Mouse (Mus musculus) C2C12 (cell line): ENCODE data around the gene Gm3298. TPM values are rescaled to one million over a fixed set of nuclear protein-coding genes. Genes with fewer than 3 reads are reported as not detected.
"Not testable (repeated sequence)": the region's sequence is repeated elsewhere in the genome, so short reads cannot be mapped to it uniquely, and the experiment has no call there.

Experiments used
- H3K27me3 ChIP-seq: one replicate; pipeline ENCODE4 v1.6.1; 2011; ENCODE audit not compliant: control insufficient read depth, insufficient read depth, insufficient read length
- H3K36me3 ChIP-seq: one replicate; pipeline ENCODE4 v1.6.1; 2011; ENCODE audit not compliant: control insufficient read depth, insufficient read depth
- H3K4me3 ChIP-seq: one replicate; pipeline ENCODE4 v1.5.1; 2011; ENCODE audit warnings: mild to moderate bottlenecking, control low read depth; ENCODE audit not compliant: poor library complexity, insufficient read depth, severe bottlenecking
- H3K79me2 ChIP-seq: one replicate; pipeline ENCODE4 v1.6.1; 2011; ENCODE audit not compliant: control insufficient read depth, insufficient read depth
- H3K79me3 ChIP-seq: one replicate; pipeline ENCODE4 v1.6.1; 2011; ENCODE audit warnings: low read depth, control low read depth
- H3ac ChIP-seq: one replicate; pipeline ENCODE3; 2011; ENCODE audit warnings: low read depth; ENCODE audit not compliant: control insufficient read depth, insufficient read length
- long read RNA-seq, 2 experiments: library from polyadenylated mRNA; unstranded; transcript quantifications; one replicate each; pipeline ENCODE4 v2.0.0; 2019 to 2020
- polyA plus RNA-seq: library from polyadenylated mRNA; unstranded; fragments of >200 nt; fragmentation: generic; extraction: Trizol; gene quantifications from one replicate; pipeline ENCODE4 v1.2.1, GENCODE M21; 2012; ENCODE audit warnings: missing spikeins

Gm3298 gene
- polyA plus RNA-seq, result not detected
- long read RNA-seq, experiment 1, result 0 reads
- long read RNA-seq, experiment 2, result 0 reads

DNA sequence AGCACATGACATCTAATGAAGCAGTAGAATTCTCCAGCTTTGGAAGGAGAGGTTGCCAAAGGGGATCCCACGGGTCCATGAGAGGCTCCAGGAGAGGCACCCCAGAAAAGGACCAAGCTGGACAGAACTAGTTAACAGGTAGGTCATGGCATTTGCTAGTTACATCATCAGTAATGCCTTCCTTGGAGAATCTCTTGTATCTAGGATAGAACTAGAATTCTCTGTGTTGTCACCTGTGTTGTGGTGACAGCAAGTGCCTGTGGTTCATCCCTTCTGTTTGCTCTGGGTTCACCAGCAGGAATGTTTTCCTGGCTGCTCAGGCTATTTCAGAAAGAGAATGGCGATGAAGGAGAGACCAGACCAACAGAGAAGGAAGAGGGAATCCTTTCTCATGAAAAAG is at the start of gene Gm3298:
Gm3298 (plus strand) TSS at position 301 of the 400 bp plus-strand sequence.
- H3ac ChIP-seq, H3K79me3 ChIP-seq, H3K4me3 ChIP-seq, H3K79me2 ChIP-seq, H3K27me3 ChIP-seq, H3K36me3 ChIP-seq: not testable (repeated sequence)

GRCm38 (mm10) chr14:4983635-4984034 is 32.1 kb upstream of the Gm3298 start, which contains the start of gene Gm8297:
Gene Gm8297, plus strand, starts transcription at chr14:4983935.
- H3K27me3 ChIP-seq, H3K4me3 ChIP-seq, H3K36me3 ChIP-seq, H3K79me3 ChIP-seq, H3K79me2 ChIP-seq, H3ac ChIP-seq: not testable (repeated sequence)

- H3ac ChIP-seq, H3K27me3 ChIP-seq, H3K4me3 ChIP-seq, H3K36me3 ChIP-seq, H3K79me2 ChIP-seq, H3K79me3 ChIP-seq: not testable (repeated sequence)
These were observed 34.6 kb downstream of the Gm3298 start, which contains the start of gene 4930555G01Rik for GRCm38 (mm10) chr14:5050329-5050728. Gene 4930555G01Rik, plus strand, starts transcription at chr14:5050629.

Other genes starting within 250 kb of the Gm3298 start
- not detected for gene Gm9602, start 239.6 kb upstream of the Gm3298 start, polyA plus RNA-seq
- gene Gm3269, start 177.8 kb upstream of the Gm3298 start, polyA plus RNA-seq, result not detected
- not detected for gene Gm3264, start 160.3 kb upstream of the Gm3298 start, polyA plus RNA-seq
- not detected for gene Gm3278, start 123.5 kb upstream of the Gm3298 start, polyA plus RNA-seq
- not detected for gene Gm8297, start 32.0 kb upstream of the Gm3298 start, polyA plus RNA-seq
- not detected for gene 4930555G01Rik, start 34.7 kb downstream of the Gm3298 start, polyA plus RNA-seq
- gene Gm8281, start 55.1 kb downstream of the Gm3298 start, polyA plus RNA-seq, result not detected
- not detected for gene Gm8279, start 115.6 kb downstream of the Gm3298 start, polyA plus RNA-seq
- not detected for gene Gm3317, start 148.6 kb downstream of the Gm3298 start, polyA plus RNA-seq
- not detected for gene Gm8271, start 169.9 kb downstream of the Gm3298 start, polyA plus RNA-seq
- not detected for gene Gm3526, start 244.7 kb downstream of the Gm3298 start, polyA plus RNA-seq